Mouse (Mus musculus) olfactory bulb, adult 2 months (tissue): ENCODE results near the gene Hoxb5. TPM values are rescaled to one million over a fixed set of nuclear protein-coding genes. Genes with fewer than 3 reads are reported as not detected.

ENCODE experiments used
- H3K27ac ChIP-seq: fragments of 200-500 bp; 2 replicates; pipeline ENCODE4 v1.5.1; 2012; ENCODE audit warnings: low read depth, low read length; ENCODE audit not compliant: insufficient read depth
- H3K4me1 ChIP-seq: fragments of 200-500 bp; 2 replicates; pipeline ENCODE4 v1.6.1; 2012; ENCODE audit warnings: low read length; ENCODE audit not compliant: control insufficient read depth, insufficient read depth
- H3K4me3 ChIP-seq: fragments of 200-500 bp; 2 replicates; pipeline ENCODE4 v1.5.1; 2012; ENCODE audit warnings: mild to moderate bottlenecking, low read depth, low read length, moderate library complexity; ENCODE audit not compliant: insufficient read depth
- CTCF ChIP-seq: fragments of 200-500 bp; IDR thresholded peaks from 2 replicates; pipeline ENCODE4 v1.5.1; 2012; ENCODE audit warnings: low read depth, mild to moderate bottlenecking, low read length, moderate library complexity; ENCODE audit not compliant: insufficient read depth
- POLR2A ChIP-seq: fragments of 200-500 bp; IDR thresholded peaks from 2 replicates; pipeline ENCODE4 v1.6.1; 2012; ENCODE audit warnings: mild to moderate bottlenecking, low read depth, low read length, moderate library complexity; ENCODE audit not compliant: insufficient read depth
- WGBS: fragments of 180-500 bp; shearing (Covaris S2); methylation state at CpG from one replicate; pipeline ENCODE4 v1.1.7; 2018; 5-methylcytosine and 5-hydroxymethylcytosine counted together
- polyA plus RNA-seq: library from polyadenylated mRNA; stranded (reverse); fragments of >200 nt; gene quantifications from 2 replicates; pipeline ENCODE4 v1.2.4, GENCODE M21; 2012; ENCODE audit warnings: low replicate concordance; ENCODE audit not compliant: missing spikeins, insufficient read depth, insufficient read length

Hoxb5 gene
- polyA plus RNA-seq, 1 experiment: not detected

GRCm38 (mm10) chr11:96279421-96280233 lies 23.5 kb upstream of the Hoxb5 start:
- no peak overlapping the region for H3K4me3 ChIP-seq
- WGBS: 4% methylated on average over 31 of the region's 31 CpGs
- H3K27ac ChIP-seq: no peak overlapping the region
- TF ChIP-seq CTCF (no peak), POLR2A (no peak)
- no peaks in the 10 kb centered on the region; the same call in 1 of the 2 replicates for H3K4me1 ChIP-seq

- Histone ChIP-seq H3K4me1 (no peaks in the 10 kb centered on the region; the same call in 1 of the 2 replicates), H3K27ac (no peak overlapping the region), H3K4me3 (no peak overlapping the region)
- whole genome bisulfite sequencing: 8% methylated on average over 8 of the region's 8 CpGs
- TF ChIP-seq CTCF (no peak), POLR2A (no peak)
Measured at GRCm38 (mm10) chr11:96280399-96281378, 22.4 kb upstream of the Hoxb5 start.

- 5% methylated on average over 18 of the region's 18 CpGs for WGBS
- H3K4me3 ChIP-seq: no peak overlapping the region
- TF ChIP-seq CTCF: no peak
- no peak for TF ChIP-seq POLR2A
Measured at GRCm38 (mm10) chr11:96281396-96281795, 21.7 kb upstream of the Hoxb5 start.

GRCm38 (mm10) chr11:96281855-96282570 lies 21.1 kb upstream of the Hoxb5 start, which contains the start of gene Hoxb8:
Hoxb8 (plus strand) TSS chr11:96281905.
- Histone ChIP-seq H3K27ac (no peak within 1 kb of the TSS), H3K4me1 (no peaks in the 10 kb centered on the region; the same call in 1 of the 2 replicates), H3K4me3 (no peak within 1 kb of the TSS)
- 3% methylated on average over 27 of the region's 27 CpGs for WGBS
- TF ChIP-seq POLR2A: no peak
- no peak for TF ChIP-seq CTCF

More at GRCm38 (mm10) chr11:96281396-96281795, 21.7 kb upstream of the Hoxb5 start:
- no peaks in the 10 kb centered on the region; the same call in 1 of the 2 replicates for H3K4me1 ChIP-seq
- no peak overlapping the region for H3K27ac ChIP-seq

DNA sequence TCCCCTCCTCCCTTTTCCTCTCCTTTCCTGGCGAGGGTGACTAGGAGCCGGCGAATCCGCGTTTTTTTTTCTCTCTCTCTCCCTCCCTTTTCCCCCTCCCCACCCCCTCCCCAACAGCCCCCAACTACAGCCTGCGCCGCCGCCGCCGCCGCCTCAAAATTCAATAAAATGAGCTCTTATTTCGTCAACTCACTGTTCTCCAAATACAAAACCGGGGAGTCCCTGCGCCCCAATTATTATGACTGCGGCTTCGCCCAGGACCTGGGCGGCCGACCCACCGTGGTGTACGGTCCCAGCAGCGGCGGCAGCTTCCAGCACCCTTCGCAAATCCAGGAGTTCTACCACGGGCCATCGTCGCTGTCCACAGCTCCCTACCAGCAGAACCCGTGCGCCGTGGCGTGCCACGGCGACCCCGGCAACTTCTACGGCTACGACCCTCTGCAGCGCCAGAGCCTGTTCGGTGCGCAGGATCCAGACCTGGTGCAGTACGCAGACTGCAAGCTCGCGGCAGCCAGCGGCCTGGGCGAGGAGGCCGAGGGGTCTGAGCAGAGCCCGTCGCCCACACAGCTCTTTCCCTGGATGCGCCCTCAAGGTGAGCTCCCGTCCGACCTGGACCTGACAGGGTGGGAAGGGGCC lies 20.2 kb upstream of the Hoxb5 start:
- 1% methylated on average over 49 of the region's 49 CpGs for WGBS
- Histone ChIP-seq H3K4me1 (no peaks in the 10 kb centered on the region; the same call in 1 of the 2 replicates), H3K27ac (no peak overlapping the region), H3K4me3 (no peak overlapping the region)
- TF ChIP-seq CTCF (no peak), POLR2A (no peak)

- TF ChIP-seq POLR2A (no peak), CTCF (no peak; the same call in 1 of the 2 replicates)
- Histone ChIP-seq H3K4me1 (no peaks in the 10 kb centered on the region; the same call in 1 of the 2 replicates), H3K4me3 (no peak overlapping the region), H3K27ac (no peak overlapping the region)
- WGBS: 2% methylated on average over 44 of the region's 49 CpGs
Measured at GRCm38 (mm10) chr11:96284041-96284749, 18.9 kb upstream of the Hoxb5 start.

DNA sequence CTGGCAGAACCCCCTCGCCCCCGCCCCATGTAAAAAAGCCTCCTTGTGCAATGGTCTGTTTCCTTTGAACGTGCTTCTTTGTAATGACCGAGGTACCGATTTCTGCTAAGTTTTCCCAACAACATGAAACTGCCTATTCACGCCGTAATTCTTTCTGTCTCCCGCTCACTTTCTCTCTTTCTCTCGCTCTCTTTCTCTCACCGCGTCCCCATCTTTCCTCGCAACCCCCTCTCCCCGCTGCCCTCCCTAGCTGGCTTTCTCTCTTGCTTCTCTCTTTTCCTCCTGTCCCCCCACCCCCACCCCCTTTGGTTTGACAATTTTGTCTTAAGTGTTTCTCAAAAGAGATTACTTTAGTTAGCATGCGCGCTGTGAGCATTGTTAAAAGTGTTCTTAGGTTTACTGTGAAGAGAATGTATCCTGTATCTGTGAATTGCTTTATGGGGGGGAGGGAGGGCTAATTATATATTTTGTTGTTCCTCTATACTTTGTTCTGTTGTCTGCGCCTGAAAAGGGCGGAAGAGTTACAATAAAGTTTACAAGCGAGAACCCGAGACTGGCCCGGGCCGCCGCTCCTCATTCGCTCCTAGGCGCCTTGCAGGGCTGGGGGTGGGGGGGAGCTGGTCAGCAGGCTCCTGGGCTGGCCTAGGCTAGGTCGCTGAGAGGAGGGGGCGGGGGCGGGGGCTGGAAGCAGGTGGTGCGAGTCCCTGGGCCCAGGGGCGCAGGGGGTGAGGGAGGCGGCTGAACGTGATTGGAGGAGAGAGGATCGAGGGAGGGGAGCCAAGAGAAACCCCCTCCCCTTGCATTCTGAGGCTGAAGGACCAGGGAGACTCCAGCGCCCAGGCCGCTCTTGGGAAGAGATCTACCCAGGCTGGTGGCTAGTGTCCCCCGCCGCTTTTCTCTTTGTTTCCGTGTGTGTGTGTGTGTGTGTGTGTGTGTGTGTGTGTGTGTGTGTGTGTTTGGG lies 18.1 kb upstream of the Hoxb5 start:
- no peaks in the 10 kb centered on the region; the same call in 1 of the 2 replicates for H3K4me1 ChIP-seq
- no peak overlapping the region for H3K4me3 ChIP-seq
- WGBS: 2% methylated on average over 37 of the region's 37 CpGs
- H3K27ac ChIP-seq: no peak overlapping the region
- no peak for TF ChIP-seq POLR2A
- no peak for TF ChIP-seq CTCF
